Mouse (Mus musculus) thymus, adult 2 months (tissue): ENCODE data around the gene Tstd2. TPM values are rescaled to one million over a fixed set of nuclear protein-coding genes. Genes with fewer than 3 reads are reported as not detected.

ENCODE experiments used
- DNase-seq: peaks from one replicate; pipeline ENCODE4 v3.0.0; 2021
- H3K27ac ChIP-seq: fragments of 200-500 bp; 2 replicates; pipeline ENCODE4 v1.5.1; 2012; ENCODE audit warnings: low read length, control low read depth; ENCODE audit not compliant: control insufficient read depth, insufficient read depth
- H3K27me3 ChIP-seq: fragments of 200-500 bp; 2 replicates; pipeline ENCODE4 v1.6.1; 2012; ENCODE audit warnings: mild to moderate bottlenecking, low read length, moderate library complexity, mixed read lengths; ENCODE audit not compliant: control insufficient read depth, insufficient read depth
- H3K36me3 ChIP-seq: fragments of 200-500 bp; 2 replicates; pipeline ENCODE4 v1.6.1; 2012; ENCODE audit warnings: mild to moderate bottlenecking, low read length, moderate library complexity; ENCODE audit not compliant: control insufficient read depth, insufficient read depth
- H3K4me1 ChIP-seq: fragments of 200-500 bp; replicated peaks from 2 replicates; pipeline ENCODE4 v1.6.1; 2012; ENCODE audit warnings: low read length; ENCODE audit not compliant: control insufficient read depth, insufficient read depth
- H3K4me3 ChIP-seq: fragments of 200-500 bp; 2 replicates; pipeline ENCODE4 v1.5.1; 2012; ENCODE audit warnings: mild to moderate bottlenecking, low read length, control low read depth, moderate library complexity; ENCODE audit not compliant: control insufficient read depth, insufficient read depth
- CTCF ChIP-seq: fragments of 200-500 bp; IDR thresholded peaks from 2 replicates; pipeline ENCODE4 v1.5.1; 2012; ENCODE audit warnings: mild to moderate bottlenecking, control low read depth, low read length, moderate library complexity, borderline replicate concordance; ENCODE audit not compliant: control insufficient read depth, poor library complexity, insufficient read depth; ENCODE audit errors: extremely low read depth
- POLR2A ChIP-seq: fragments of 200-500 bp; IDR thresholded peaks from 2 replicates; pipeline ENCODE4 v1.6.1; 2012; ENCODE audit warnings: mild to moderate bottlenecking, low read length, control low read depth, moderate library complexity; ENCODE audit not compliant: control insufficient read depth, poor library complexity, insufficient read depth; ENCODE audit errors: extremely low read depth
- WGBS: fragments of 180-500 bp; shearing (Covaris S2); methylation state at CpG from one replicate; pipeline ENCODE4 v1.1.7; 2018; 5-methylcytosine and 5-hydroxymethylcytosine counted together
- polyA plus RNA-seq: library from polyadenylated mRNA; depleted of rRNA; stranded (reverse); fragments of >200 nt; gene quantifications from 2 replicates; pipeline ENCODE4 v1.2.3, GENCODE M21; 2012; rRNA removed

The Tstd2 gene
- polyA plus RNA-seq = 20.3 and 23.8 TPM in 2 replicates

- Histone ChIP-seq H3K4me3 (peak within 1 kb of the TSS; percentile 68), H3K4me1 (peaks cover 4% of the 10 kb centered on the region), H3K27me3 (no peaks in the 10 kb centered on the region), H3K36me3 (no peaks in the 10 kb centered on the region), H3K27ac (no peak within 1 kb of the TSS)
- peak; percentile 91 for DNase-seq
- under 1% methylated on average over 89 of the region's 90 CpGs for WGBS
- TF ChIP-seq CTCF (0 out of 2 replicates have a peak, but pooled peaks have one; percentile 39), POLR2A (no peak)
These were observed at the start of gene Tstd2, which contains the start of gene Ncbp1 for GRCm38 (mm10) chr4:46138287-46139222. Gene Tstd2 (minus strand): TSS chr4:46138694. Gene Ncbp1 (plus strand): TSS chr4:46138613.

GRCm38 (mm10) chr4:46186466-46186865 is 48.0 kb upstream of the Tstd2 start:
- whole genome bisulfite sequencing = 85% methylated on average over 3 of the region's 3 CpGs
- H3K4me3 ChIP-seq = no peak overlapping the region
- DNase-seq = no peak
- H3K36me3 ChIP-seq = peaks cover 24% of the 10 kb centered on the region
- no peaks in the 10 kb centered on the region for H3K27me3 ChIP-seq
- H3K27ac ChIP-seq = peak overlapping the region; percentile 24; the same call in 1 of the 2 replicates
- peaks cover 26% of the 10 kb centered on the region for H3K4me1 ChIP-seq
- TF ChIP-seq POLR2A (no peak), CTCF (no peak)

- H3K4me1 ChIP-seq = peaks cover 31% of the 10 kb centered on the region
- H3K36me3 ChIP-seq = peaks cover 22% of the 10 kb centered on the region
- TF ChIP-seq CTCF (no peak), POLR2A (no peak)
- 89% methylated on average over 9 of the region's 9 CpGs for WGBS
- peak overlapping the region; percentile 79 for H3K27ac ChIP-seq
- H3K27me3 ChIP-seq = no peaks in the 10 kb centered on the region
- no peak overlapping the region for H3K4me3 ChIP-seq
- DNase-seq = no peak
These were observed 47.4 kb upstream of the Tstd2 start for GRCm38 (mm10) chr4:46185890-46186289.

GRCm38 (mm10) chr4:46185423-46185822 is 46.9 kb upstream of the Tstd2 start:
- Histone ChIP-seq H3K27ac (peak overlapping the region; percentile 83), H3K4me1 (peaks cover 31% of the 10 kb centered on the region), H3K36me3 (peaks cover 17% of the 10 kb centered on the region), H3K27me3 (no peaks in the 10 kb centered on the region), H3K4me3 (no peak overlapping the region)
- TF ChIP-seq POLR2A (no peak), CTCF (no peak)
- WGBS = 31% methylated on average over 8 of the region's 8 CpGs
- peak; percentile 13 for DNase-seq

GRCm38 (mm10) chr4:46182181-46182580 is 43.7 kb upstream of the Tstd2 start:
- WGBS = 32% methylated on average over 7 of the region's 7 CpGs
- Histone ChIP-seq H3K27ac (no peak overlapping the region), H3K4me1 (peaks cover 31% of the 10 kb centered on the region), H3K4me3 (no peak overlapping the region), H3K36me3 (peaks cover 18% of the 10 kb centered on the region), H3K27me3 (no peaks in the 10 kb centered on the region)
- no peak for TF ChIP-seq POLR2A
- no peak for TF ChIP-seq CTCF
- DNase-seq = peak; percentile 36

- Histone ChIP-seq H3K36me3 (peaks cover 19% of the 10 kb centered on the region), H3K27me3 (no peaks in the 10 kb centered on the region), H3K4me3 (no peak overlapping the region), H3K27ac (no peak overlapping the region), H3K4me1 (peaks cover 31% of the 10 kb centered on the region)
- TF ChIP-seq CTCF = no peak
- TF ChIP-seq POLR2A = no peak
- no peak for DNase-seq
- 86% methylated on average over 6 of the region's 6 CpGs for WGBS
These were observed 42.7 kb upstream of the Tstd2 start for GRCm38 (mm10) chr4:46181168-46181567.

GRCm38 (mm10) chr4:46177496-46177895 is 39.0 kb upstream of the Tstd2 start:
- Histone ChIP-seq H3K36me3 (peaks cover 27% of the 10 kb centered on the region), H3K27ac (no peak overlapping the region), H3K4me3 (no peak overlapping the region), H3K4me1 (peaks cover 12% of the 10 kb centered on the region), H3K27me3 (no peaks in the 10 kb centered on the region)
- TF ChIP-seq CTCF = no peak
- no peak for TF ChIP-seq POLR2A
- WGBS = 96% methylated on average over 7 of the region's 7 CpGs
- DNase-seq = no peak
